Comparison of ENCODE assay signal across 24 mouse cellular contexts in the genomic region with DNA sequence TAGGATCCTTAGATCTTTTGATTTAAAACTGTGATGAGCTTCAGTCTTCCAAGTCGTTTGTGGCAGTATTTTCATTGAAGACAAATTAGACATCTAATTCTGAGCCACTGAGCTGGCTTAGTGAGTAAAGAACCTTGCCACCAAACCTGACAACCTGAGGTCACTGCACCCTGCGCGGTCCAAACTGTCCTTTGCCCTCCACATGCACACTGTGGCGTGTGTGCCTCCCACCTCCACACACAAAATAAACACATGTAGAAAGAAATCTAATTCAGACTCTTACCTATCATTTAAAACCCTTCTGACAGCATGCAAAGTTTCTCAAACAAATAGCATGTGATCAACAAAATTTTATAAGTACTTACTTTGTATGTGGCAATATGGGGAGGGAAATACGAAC. TPM values are rescaled to one million over a fixed set of nuclear protein-coding genes. Genes with fewer than 3 reads are reported as not detected.
DNase-seq lines count a peak whose midpoint lies in the region; ATAC-seq and TF ChIP-seq lines count a peak whose summit lies in the region.
"Had no signal": no experiment of that assay in that cellular context is flagged by ENCODE, and none has a peak within 500 bp of the region (broad histone marks: within the 10 kb centered on the region; RNA-seq: fewer than 3 reads in every experiment).

No protein-coding gene starts in this region.

- no peaks in the 10 kb centered on the region for H3K36me3 ChIP-seq in kidney, adult 2 months (ENCODE audit: control insufficient read depth, insufficient read depth, low read length)
- H3K36me3 ChIP-seq in liver, postnatal 0 days (replicated peaks; ENCODE audit: insufficient read depth, low read length) = peaks cover 36% of the 10 kb centered on the region
- peaks cover 44% of the 10 kb centered on the region for H3K36me3 ChIP-seq in liver, embryonic 12.5 days

- TF ChIP-seq POLR2A in kidney, adult 2 months (IDR thresholded peaks at IDR 0.05; ENCODE audit: low read depth, low read length) = no peak
- no peak for TF ChIP-seq POLR2A in olfactory bulb, adult 2 months (IDR thresholded peaks at IDR 0.05; ENCODE audit: insufficient read depth, low read depth, low read length)

- no peak overlapping the region for H3K4me3 ChIP-seq in kidney, adult 2 months (ENCODE audit: insufficient read depth, low read depth, low read length)
- no peak overlapping the region for H3K4me3 ChIP-seq in liver, postnatal 0 days (ENCODE audit: low read depth, low read length)
- no peak overlapping the region for H3K4me3 ChIP-seq in liver, embryonic 12.5 days
- H3K4me3 ChIP-seq in olfactory bulb, adult 2 months (ENCODE audit: insufficient read depth, low read depth, low read length) = no peak overlapping the region
- H3K4me3 ChIP-seq: forebrain, embryonic 10.5 days; forebrain, embryonic 13.5 days; heart, adult 2 months; heart, embryonic 10.5 days; hindbrain, embryonic 10.5 days; hindbrain, embryonic 13.5 days had no signal

- H3K4me2 ChIP-seq in liver, postnatal 0 days (ENCODE audit: low read depth, low read length) = peak overlapping the region; percentile 66
- no peak overlapping the region for H3K4me2 ChIP-seq in liver, embryonic 12.5 days
- H3K4me2 ChIP-seq: forebrain, embryonic 13.5 days; hindbrain, embryonic 13.5 days had no signal

- no peak for TF ChIP-seq CTCF in kidney, adult 2 months (conservative IDR thresholded peaks at IDR 0.05; ENCODE audit: insufficient read depth, insufficient read length, low read depth, low read length)
- TF ChIP-seq CTCF in liver, postnatal 0 days (IDR thresholded peaks at IDR 0.05; ENCODE audit: low read depth) = no peak
- no peak for TF ChIP-seq CTCF in olfactory bulb, adult 2 months (IDR thresholded peaks at IDR 0.05; ENCODE audit: insufficient read depth, low read depth, low read length)

- H3K9ac ChIP-seq in liver, postnatal 0 days (replicated peaks) = no peak overlapping the region
- no peak overlapping the region for H3K9ac ChIP-seq in liver, embryonic 12.5 days
- H3K9ac ChIP-seq: forebrain, embryonic 13.5 days; hindbrain, embryonic 13.5 days had no signal

- H3K27ac ChIP-seq in kidney, adult 2 months (ENCODE audit: insufficient read depth, low read depth, low read length) = no peak overlapping the region
- H3K27ac ChIP-seq in liver, postnatal 0 days (ENCODE audit: low read depth) = peak overlapping the region; percentile 86
- no peak overlapping the region for H3K27ac ChIP-seq in liver, embryonic 12.5 days
- peak overlapping the region; percentile 45; the same call in 1 of the 2 replicates for H3K27ac ChIP-seq in olfactory bulb, adult 2 months (ENCODE audit: insufficient read depth, low read depth, low read length)
- H3K27ac ChIP-seq: forebrain, embryonic 10.5 days; forebrain, embryonic 13.5 days; heart, adult 2 months; heart, embryonic 10.5 days; hindbrain, embryonic 10.5 days; hindbrain, embryonic 13.5 days had no signal

- peak; percentile 58 for ATAC-seq in liver, postnatal 0 days
- ATAC-seq in liver, embryonic 12.5 days = no peak
- ATAC-seq: activated CD4-positive, CD25-positive, alpha-beta regulatory T cell, adult 4 months; forebrain, embryonic 13.5 days; forebrain, embryonic 16.5 days; hindbrain, embryonic 16.5 days had no signal

- 59% methylated on average over 5 of the region's 5 CpGs for WGBS in kidney, adult 2 months
- 53% methylated on average over 5 of the region's 5 CpGs for WGBS in liver, postnatal 0 days (ENCODE audit: insufficient replicate concordance)
- WGBS in liver, embryonic 12.5 days (ENCODE audit: insufficient replicate concordance) = 67% methylated on average over 5 of the region's 5 CpGs
- WGBS in olfactory bulb, adult 2 months = 74% methylated on average over 5 of the region's 5 CpGs

- no peaks in the 10 kb centered on the region for H3K9me3 ChIP-seq in liver, postnatal 0 days (ENCODE audit: low read length)
- no peaks in the 10 kb centered on the region for H3K9me3 ChIP-seq in liver, embryonic 12.5 days (replicated peaks)
- H3K9me3 ChIP-seq: forebrain, embryonic 10.5 days; forebrain, embryonic 13.5 days; heart, embryonic 10.5 days; hindbrain, embryonic 10.5 days; hindbrain, embryonic 13.5 days had no signal

- DNase-seq in kidney, adult 2 months = peak; percentile 27
- DNase-seq in kidney, postnatal 14 days = no peak
- DNase-seq in liver, postnatal 0 days = no peak
- DNase-seq in lung, postnatal 25 days (ENCODE audit: low spot score) = no peak
- DNase-seq: adrenal gland, adult 8-10 months; adrenal gland, postnatal 36 days; B cell, adult 2 months; cerebellum, adult 18-20 months; cerebellum, adult 9-10 months; cerebellum, postnatal 14 days; gastrocnemius, postnatal 10 days; gastrocnemius, postnatal 36 days; heart, adult 2 months had no signal

- TF ChIP-seq EP300 in liver, postnatal 0 days (IDR thresholded peaks at IDR 0.05; ENCODE audit: low read depth) = no peak

- H3K4me1 ChIP-seq in kidney, adult 2 months (ENCODE audit: control insufficient read depth, insufficient read depth, low read length) = no peaks in the 10 kb centered on the region
- H3K4me1 ChIP-seq in liver, postnatal 0 days (ENCODE audit: insufficient read depth) = 0 out of 2 replicates have a peak, but pooled peaks cover 3% of the 10 kb centered on the region
- peaks cover 3% of the 10 kb centered on the region; the same call in 1 of the 2 replicates for H3K4me1 ChIP-seq in liver, embryonic 12.5 days
- H3K4me1 ChIP-seq in olfactory bulb, adult 2 months (ENCODE audit: control insufficient read depth, insufficient read depth, low read length) = peaks cover 15% of the 10 kb centered on the region

- no peaks in the 10 kb centered on the region for H3K27me3 ChIP-seq in kidney, adult 2 months (replicated peaks; ENCODE audit: control insufficient read depth, insufficient read depth, low read length)
- H3K27me3 ChIP-seq in liver, postnatal 0 days (ENCODE audit: insufficient read depth, low read length) = no peaks in the 10 kb centered on the region
- peaks cover 11% of the 10 kb centered on the region for H3K27me3 ChIP-seq in liver, embryonic 12.5 days (replicated peaks)
- H3K27me3 ChIP-seq: CH12.LX; forebrain, embryonic 13.5 days had no signal

RNA-seq across cellular contexts. Expression of a gene that starts 6.2 kb away (rescaled TPM):
- polyA plus RNA-seq in kidney, adult 2 months (2012; rRNA removed) = 47.3 and 53.2 TPM in 2 replicates
- polyA plus RNA-seq in liver, postnatal 0 days (2015; fragmentation: Nextera tagmentation; extraction: Ambion mirVana) = 380 and 450 TPM in 2 replicates
- 89.2 and 92.0 TPM in 2 replicates for polyA plus RNA-seq in liver, embryonic 12.5 days (2016; fragmentation: Nextera tagmentation; extraction: Ambion mirVana)
- not detected in 2 replicates for polyA plus RNA-seq in olfactory bulb, adult 2 months (2012; ENCODE audit: insufficient read depth, insufficient read length, low replicate concordance, missing spikeins)

Comparison
In these comparisons a context has a peak if more than half of its experiments do, and no peak if none do; other contexts are left out.
1. H3K27ac ChIP-seq: peak in liver, postnatal 0 days (single experiment) and olfactory bulb, adult 2 months (single experiment); none in kidney, adult 2 months (single experiment) and liver, embryonic 12.5 days (single experiment).